Mouse (Mus musculus): ENCODE measurements around the gene Olfr1160.

GRCm38 (mm10) chr2:88051029-88051428, 43.0 kb upstream of the Olfr1160 start, which contains the start of gene Olfr1162:
- no peak for TF ChIP-seq CTCF (conservative IDR thresholded peaks at IDR 0.05; ENCODE audit: low read length)
- TF ChIP-seq POU5F1 (IDR thresholded peaks at IDR 0.05; ENCODE audit: borderline replicate concordance, low read length): no peak
- TF ChIP-seq NANOG (IDR thresholded peaks at IDR 0.05; ENCODE audit: borderline replicate concordance, low read length): no peak

Measured in E14TG2a.4 (cell line).